Mouse (Mus musculus): ENCODE measurements at regions not wholly inside any gene's neighbourhood (a gene's known extent, or its start where the extent isn't known, plus 50 kb on each side); places are given as distances from the start of the nearest gene placed in this dataset.

GRCm38 (mm10) chr17:68120744-68121143 lies 116.8 kb upstream of the Arhgap28 start:
- DNase-seq (ENCODE audit: low spot score): no peak

GRCm38 (mm10) chr17:68134373-68134772 lies 130.5 kb upstream of the Arhgap28 start:
- no peak for DNase-seq (ENCODE audit: low spot score)

GRCm38 (mm10) chr17:68135436-68135835 lies 131.5 kb upstream of the Arhgap28 start:
- no peak for DNase-seq (ENCODE audit: low spot score)

GRCm38 (mm10) chr17:68143307-68143706 lies 130.3 kb upstream of the L3mbtl4 start:
- no peak for DNase-seq (ENCODE audit: low spot score)

GRCm38 (mm10) chr17:68149237-68149792 lies 124.3 kb upstream of the L3mbtl4 start:
- DNase-seq (ENCODE audit: low spot score): no peak

GRCm38 (mm10) chr17:68152438-68153120 lies 121.0 kb upstream of the L3mbtl4 start:
- no peak for DNase-seq (ENCODE audit: low spot score)

- no peak for DNase-seq (ENCODE audit: low spot score)
Observed at GRCm38 (mm10) chr17:68154879-68155278, 118.7 kb upstream of the L3mbtl4 start.

GRCm38 (mm10) chr17:68158172-68158651 lies 115.4 kb upstream of the L3mbtl4 start:
- peak; percentile 26 for DNase-seq (ENCODE audit: low spot score)

GRCm38 (mm10) chr17:68161107-68161506 lies 112.5 kb upstream of the L3mbtl4 start:
- no peak for DNase-seq (ENCODE audit: low spot score)

- DNase-seq (ENCODE audit: low spot score): peak; percentile 24
Observed at GRCm38 (mm10) chr17:68163545-68163944, 110.1 kb upstream of the L3mbtl4 start.

- no peak for DNase-seq (ENCODE audit: low spot score)
Observed at GRCm38 (mm10) chr17:68164666-68165065, 108.9 kb upstream of the L3mbtl4 start.

- no peak for DNase-seq (ENCODE audit: low spot score)
Observed at GRCm38 (mm10) chr17:68165171-68165825, 108.3 kb upstream of the L3mbtl4 start.

- peak; percentile 71 for DNase-seq (ENCODE audit: low spot score)
Observed at GRCm38 (mm10) chr17:68166397-68166796, 107.2 kb upstream of the L3mbtl4 start.

GRCm38 (mm10) chr17:68172838-68173237 lies 100.8 kb upstream of the L3mbtl4 start:
- DNase-seq (ENCODE audit: low spot score): no peak

- DNase-seq (ENCODE audit: low spot score): peak; percentile 77
Observed at GRCm38 (mm10) chr17:68176611-68177165, 96.9 kb upstream of the L3mbtl4 start.

- peak; percentile 70 for DNase-seq (ENCODE audit: low spot score)
Observed at GRCm38 (mm10) chr17:68177835-68178234, 95.8 kb upstream of the L3mbtl4 start.

- DNase-seq (ENCODE audit: low spot score): peak; percentile 42
Observed at GRCm38 (mm10) chr17:68185385-68185784, 88.2 kb upstream of the L3mbtl4 start.

- DNase-seq (ENCODE audit: low spot score): no peak
Observed at GRCm38 (mm10) chr17:68189888-68190287, 83.7 kb upstream of the L3mbtl4 start.

- DNase-seq (ENCODE audit: low spot score): no peak
Observed at GRCm38 (mm10) chr17:68205545-68205944, 68.1 kb upstream of the L3mbtl4 start.

- no peak for DNase-seq (ENCODE audit: low spot score)
Observed at GRCm38 (mm10) chr17:68208837-68209236, 64.8 kb upstream of the L3mbtl4 start.

- peak; percentile 82 for DNase-seq (ENCODE audit: low spot score)
Observed at GRCm38 (mm10) chr17:68210313-68211254, 63.0 kb upstream of the L3mbtl4 start.

GRCm38 (mm10) chr17:68218246-68218645 lies 55.4 kb upstream of the L3mbtl4 start:
- DNase-seq (ENCODE audit: low spot score): no peak

All from embryo, embryonic 10.5 days (tissue).